Mouse (Mus musculus) limb, embryonic 14.5 days (tissue): ENCODE measurements at regions not wholly inside any gene's neighbourhood (a gene's known extent, or its start where the extent isn't known, plus 50 kb on each side); places are given as distances from the start of the nearest gene placed in this dataset.

Experiments used
- ATAC-seq: fragments of 200-750 bp; cut with Nextera tagmentation; 2 replicates; pipeline ENCODE4 v1.8.0; 2017; ENCODE audit warnings: low read depth, moderate number of reproducible peaks, moderate TSS enrichment; ENCODE audit not compliant: low FRiP score
- DNase-seq: peaks from one replicate; pipeline ENCODE4 v3.0.0-alpha.2; 2015; ENCODE audit warnings: low spot score
- H3K27ac ChIP-seq: fragments of 300-500 bp; sonication (generic); replicated peaks from 2 replicates; pipeline ENCODE4 v1.5.1; 2014; ENCODE audit warnings: low read depth, mild to moderate bottlenecking, low read length, moderate library complexity, mixed read lengths
- H3K27me3 ChIP-seq: fragments of 300-500 bp; sonication (generic); 2 replicates; pipeline ENCODE4 v1.6.1; 2014; ENCODE audit warnings: low read length, mixed read lengths; ENCODE audit not compliant: control insufficient read depth, insufficient read depth
- H3K36me3 ChIP-seq: fragments of 300-500 bp; sonication (generic); 2 replicates; pipeline ENCODE4 v1.6.1; 2014; ENCODE audit warnings: mild to moderate bottlenecking, low read length, moderate library complexity, mixed read lengths; ENCODE audit not compliant: control insufficient read depth, insufficient read depth
- H3K4me1 ChIP-seq: fragments of 300-500 bp; sonication (generic); 2 replicates; pipeline ENCODE4 v1.6.1; 2014; ENCODE audit warnings: antibody characterized with exemption, low read length, mixed read lengths; ENCODE audit not compliant: control insufficient read depth, insufficient read depth
- H3K4me2 ChIP-seq: fragments of 300-500 bp; sonication (generic); replicated peaks from 2 replicates; pipeline ENCODE4 v1.6.1; 2014; ENCODE audit warnings: low read depth, mild to moderate bottlenecking, low read length, moderate library complexity; ENCODE audit not compliant: severe bottlenecking
- H3K4me3 ChIP-seq: fragments of 300-500 bp; sonication (generic); replicated peaks from 2 replicates; pipeline ENCODE4 v1.5.1; 2014; ENCODE audit warnings: low read length
- H3K9ac ChIP-seq: fragments of 300-500 bp; sonication (generic); 2 replicates; pipeline ENCODE4 v1.6.1; 2014; ENCODE audit warnings: mild to moderate bottlenecking, low read depth, low read length, moderate library complexity; ENCODE audit not compliant: severe bottlenecking
- H3K9me3 ChIP-seq: fragments of 300-500 bp; sonication (generic); 2 replicates; pipeline ENCODE4 v1.6.1; 2016; ENCODE audit warnings: low read length; ENCODE audit not compliant: control insufficient read depth
- POLR2A ChIP-seq: fragments of 200-500 bp; IDR thresholded peaks from 2 replicates; pipeline ENCODE4 v1.8.0; 2012; ENCODE audit warnings: inconsistent platforms, mild to moderate bottlenecking, moderate library complexity, borderline replicate concordance; ENCODE audit not compliant: insufficient read depth, insufficient read length; ENCODE audit errors: extremely low read depth
- WGBS: fragments of 180-500 bp; shearing (Covaris S2); extraction: QIAGEN DNeasy Blood & Tissue Kit; methylation state at CpG from one replicate; pipeline ENCODE4 v1.1.7; 2014; 5-methylcytosine and 5-hydroxymethylcytosine counted together

- Histone ChIP-seq H3K9me3 (no peaks in the 10 kb centered on the region), H3K4me3 (no peak overlapping the region), H3K4me2 (no peak overlapping the region), H3K27ac (no peak overlapping the region), H3K27me3 (no peaks in the 10 kb centered on the region), H3K36me3 (no peaks in the 10 kb centered on the region), H3K9ac (no peak overlapping the region), H3K4me1 (no peaks in the 10 kb centered on the region)
- DNase-seq, result no peak
- WGBS, result 56% methylated on average over 2 of the region's 2 CpGs
- no peak for TF ChIP-seq POLR2A
- ATAC-seq, result no peak
These were observed 248.1 kb downstream of the Frk start for GRCm38 (mm10) chr10:34731249-34731648.

- Histone ChIP-seq H3K4me1 (no peaks in the 10 kb centered on the region), H3K4me3 (no peak overlapping the region), H3K9me3 (no peaks in the 10 kb centered on the region), H3K27me3 (no peaks in the 10 kb centered on the region), H3K4me2 (no peak overlapping the region), H3K27ac (no peak overlapping the region), H3K36me3 (no peaks in the 10 kb centered on the region), H3K9ac (no peak overlapping the region)
- DNase-seq, result no peak
- ATAC-seq, result no peak
- no peak for TF ChIP-seq POLR2A
These were observed 279.2 kb downstream of the Frk start for GRCm38 (mm10) chr10:34762426-34762825.

- H3K9me3 ChIP-seq, result no peaks in the 10 kb centered on the region
- H3K4me1 ChIP-seq, result no peaks in the 10 kb centered on the region
- TF ChIP-seq POLR2A, result no peak
- no peaks in the 10 kb centered on the region for H3K27me3 ChIP-seq
- no peak overlapping the region for H3K4me3 ChIP-seq
- ATAC-seq (no peak), DNase-seq (no peak)
- no peaks in the 10 kb centered on the region for H3K36me3 ChIP-seq
- H3K9ac ChIP-seq, result no peak overlapping the region
- no peak overlapping the region for H3K4me2 ChIP-seq
- WGBS, result 54% methylated on average over 2 of the region's 2 CpGs
- H3K27ac ChIP-seq, result no peak overlapping the region
These were observed 308.9 kb downstream of the Frk start for GRCm38 (mm10) chr10:34792099-34792498.

- WGBS, result 82% methylated on average over 3 of the region's 3 CpGs
- no peak overlapping the region for H3K4me2 ChIP-seq
- no peaks in the 10 kb centered on the region for H3K36me3 ChIP-seq
- H3K4me1 ChIP-seq, result no peaks in the 10 kb centered on the region
- no peak overlapping the region for H3K4me3 ChIP-seq
- DNase-seq (no peak), ATAC-seq (no peak)
- H3K9ac ChIP-seq, result no peak overlapping the region
- TF ChIP-seq POLR2A, result no peak
- H3K27me3 ChIP-seq, result no peaks in the 10 kb centered on the region
- no peaks in the 10 kb centered on the region for H3K9me3 ChIP-seq
- no peak overlapping the region for H3K27ac ChIP-seq
These were observed 327.9 kb downstream of the Frk start for GRCm38 (mm10) chr10:34811131-34811530.

GRCm38 (mm10) chr10:34824121-34824520 is 340.9 kb downstream of the Frk start:
- Histone ChIP-seq H3K27ac (no peak overlapping the region), H3K27me3 (no peaks in the 10 kb centered on the region), H3K9me3 (no peaks in the 10 kb centered on the region), H3K36me3 (no peaks in the 10 kb centered on the region), H3K4me1 (no peaks in the 10 kb centered on the region), H3K4me2 (no peak overlapping the region), H3K4me3 (no peak overlapping the region), H3K9ac (no peak overlapping the region)
- DNase-seq (no peak), ATAC-seq (no peak)
- no peak for TF ChIP-seq POLR2A

- no peaks in the 10 kb centered on the region for H3K9me3 ChIP-seq
- H3K4me2 ChIP-seq, result no peak overlapping the region
- no peak for DNase-seq
- no peak for ATAC-seq
- TF ChIP-seq POLR2A, result no peak
- H3K4me3 ChIP-seq, result no peak overlapping the region
- 81% methylated on average over 3 of the region's 3 CpGs for WGBS
- H3K27me3 ChIP-seq, result no peaks in the 10 kb centered on the region
- no peak overlapping the region for H3K27ac ChIP-seq
- no peaks in the 10 kb centered on the region for H3K36me3 ChIP-seq
- H3K9ac ChIP-seq, result no peak overlapping the region
- H3K4me1 ChIP-seq, result no peaks in the 10 kb centered on the region
These were observed 358.9 kb downstream of the Frk start for GRCm38 (mm10) chr10:34842015-34842504.
